Mouse (Mus musculus): ENCODE results near the gene Prr7.

Prr7 gene

DNA sequence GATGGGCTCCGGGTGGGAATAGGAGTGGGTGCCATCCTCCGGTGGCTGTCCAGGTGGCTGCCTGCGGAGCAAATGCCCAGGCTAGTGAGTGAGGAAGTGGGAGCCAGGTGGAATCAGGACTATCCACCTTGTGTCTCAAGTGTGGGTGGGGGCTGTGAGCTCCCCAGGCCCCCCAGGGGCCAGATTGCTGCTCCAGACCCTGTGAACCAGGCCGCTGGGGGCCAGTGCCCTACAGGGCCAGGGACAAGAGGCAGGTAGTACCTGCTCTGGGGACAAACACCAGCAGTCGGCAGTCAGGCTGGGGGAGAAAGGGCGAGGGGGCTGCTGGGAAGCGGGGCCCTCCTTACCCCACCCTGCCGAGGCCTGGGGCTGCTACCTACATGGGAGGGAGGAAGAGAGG, 12.2 kb downstream of the Prr7 start:
- DNase-seq (ENCODE audit: low spot score in 2 of 2) = no peak

DNA sequence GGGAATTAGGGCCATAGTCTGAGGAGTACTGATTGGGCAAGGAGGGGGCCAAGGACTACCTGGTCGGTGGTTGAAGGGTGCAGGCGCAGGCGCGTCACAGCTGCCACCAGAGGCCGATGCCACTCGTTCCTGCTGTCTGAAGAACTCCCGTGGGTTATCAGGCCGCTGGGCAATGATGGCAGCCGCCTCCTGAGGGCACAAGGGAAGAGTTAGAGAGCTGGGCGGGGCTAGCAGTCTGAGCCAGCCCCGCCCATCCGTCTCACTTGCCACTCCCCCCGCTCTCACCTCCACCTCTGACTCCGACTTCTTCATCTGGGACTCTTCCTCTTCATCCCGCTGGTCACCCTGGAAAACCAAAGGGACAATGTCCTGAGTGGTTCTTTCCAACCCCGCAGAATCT, 13.4 kb downstream of the Prr7 start:
- no peak for DNase-seq (ENCODE audit: low spot score in 2 of 2)

DNA sequence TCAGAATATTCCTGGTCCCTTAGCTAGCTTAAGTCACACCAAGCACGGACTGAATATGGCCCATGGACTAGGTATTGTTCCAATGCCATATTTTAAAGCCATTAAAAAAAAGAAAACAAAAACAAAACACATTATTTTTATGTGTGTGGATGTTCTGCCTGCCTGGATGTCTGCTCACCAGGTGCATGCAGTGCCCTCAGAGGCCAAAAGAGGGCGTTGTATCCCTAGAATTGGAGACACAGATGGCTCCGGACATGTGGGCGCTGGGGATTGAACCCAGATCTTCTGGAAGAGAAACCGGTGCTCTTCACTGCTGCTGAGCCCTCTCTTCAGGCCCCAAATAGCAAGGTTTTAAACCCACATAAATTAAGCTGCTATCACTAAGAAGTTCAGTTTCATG, 14.0 kb downstream of the Prr7 start:
- peak in 1 of 2 experiments; percentile 68 for DNase-seq (ENCODE audit: low spot score in 2 of 2)

DNA sequence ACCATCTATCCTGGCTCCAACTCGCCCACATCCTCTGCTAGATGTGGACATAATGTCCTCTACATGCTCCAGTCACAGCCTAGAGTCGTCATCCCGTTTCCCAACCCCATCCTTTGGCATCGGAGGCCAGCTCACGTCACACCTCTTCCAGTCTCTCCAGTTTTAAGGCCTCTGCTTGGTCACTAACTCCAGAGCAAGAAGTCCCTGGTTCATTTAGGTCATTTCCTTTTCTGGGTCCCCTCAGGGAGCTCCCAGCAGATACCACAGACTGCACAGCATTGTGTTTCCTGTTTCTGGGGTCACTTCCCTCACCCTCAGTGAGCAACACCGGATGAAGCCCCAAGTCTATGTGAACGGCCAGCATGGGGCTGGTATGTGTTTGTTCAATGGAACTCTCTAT, 14.9 kb downstream of the Prr7 start:
- DNase-seq (ENCODE audit: low spot score in 2 of 2) = peak in 1 of 2 experiments; percentile 23

DNA sequence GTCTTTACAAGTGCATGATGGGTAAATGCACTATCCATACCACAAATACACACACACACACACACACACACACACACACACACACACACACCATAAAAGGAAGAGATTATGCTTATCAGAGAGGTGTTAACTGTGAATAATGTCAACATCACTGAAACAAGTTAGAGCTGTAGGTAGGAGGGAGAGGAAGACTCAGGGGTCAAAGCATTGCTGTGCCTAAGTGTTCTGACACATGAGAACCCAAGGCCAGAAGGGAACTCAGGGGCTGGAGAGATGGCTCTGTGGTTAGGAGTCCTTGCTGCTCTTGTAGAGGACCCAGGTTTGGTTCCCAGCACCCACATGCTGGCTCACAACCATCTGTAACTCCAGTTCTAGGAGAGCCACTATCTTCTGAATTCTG, 15.9 kb downstream of the Prr7 start:
- no peak for DNase-seq (ENCODE audit: low spot score in 2 of 2)

DNA sequence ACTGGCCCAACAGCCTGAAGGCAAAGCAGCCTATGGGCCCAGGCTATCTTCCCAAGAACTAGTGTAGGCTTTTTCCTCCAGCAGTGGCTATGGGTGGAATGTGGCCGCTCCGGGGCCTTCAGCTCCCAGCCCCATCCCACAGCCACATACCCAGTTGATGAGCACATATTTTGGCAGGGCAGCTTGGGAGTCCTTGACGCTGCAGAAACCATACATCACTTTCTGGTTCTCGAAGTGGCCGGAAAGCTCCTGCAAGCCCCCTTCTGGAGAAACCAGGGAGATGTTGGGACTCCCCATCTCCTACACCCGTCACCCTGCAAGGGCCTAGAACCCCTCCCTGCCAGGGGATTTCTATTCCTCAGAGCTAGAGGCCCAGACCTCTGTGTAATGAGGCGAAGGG, 18.5 kb downstream of the Prr7 start:
- DNase-seq (ENCODE audit: low spot score in 2 of 2) = peak in 1 of 2 experiments; percentile 16

DNA sequence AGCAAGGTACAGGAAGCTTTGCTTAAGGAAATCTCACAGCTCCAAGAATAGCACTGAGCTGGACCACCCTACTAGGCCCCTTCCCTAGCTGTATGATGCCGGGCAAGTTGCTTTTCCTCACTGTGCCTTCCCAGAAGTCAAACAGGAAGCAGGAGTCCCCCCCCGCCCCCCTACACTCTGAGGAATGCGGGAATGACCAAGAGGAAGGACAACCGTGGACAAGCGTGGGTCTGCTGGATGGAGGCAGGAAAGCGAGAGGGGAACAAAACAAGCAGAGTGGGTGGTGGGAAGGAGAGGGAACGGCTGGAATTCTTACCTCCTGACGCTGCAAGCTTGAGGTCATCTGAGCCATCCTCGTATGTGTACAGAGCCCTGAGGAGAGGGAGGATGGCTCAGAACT, 19.0 kb downstream of the Prr7 start:
- DNase-seq (ENCODE audit: low spot score in 2 of 2) = no peak

DNA sequence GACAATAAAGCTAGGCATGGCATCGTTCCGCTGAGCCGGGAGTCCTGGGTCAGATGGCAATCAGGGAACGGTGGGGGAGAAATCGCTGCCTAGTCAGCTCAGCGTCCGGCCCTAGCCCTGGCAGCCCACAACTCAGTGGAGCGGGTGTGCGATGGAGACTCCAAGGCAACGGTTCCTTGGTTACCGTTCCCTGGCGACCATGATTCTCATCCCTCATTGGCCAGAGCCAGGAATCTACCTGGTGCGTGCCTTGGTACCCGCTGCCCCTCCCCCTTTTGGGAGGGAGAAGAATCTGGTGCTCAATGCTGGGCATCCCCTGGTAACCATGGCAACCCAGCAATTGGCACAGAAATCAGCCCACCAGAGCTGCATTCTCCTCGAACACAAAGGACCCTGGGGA, 19.5 kb downstream of the Prr7 start:
- peak; percentile 89 to 96 for DNase-seq (ENCODE audit: low spot score in 2 of 2)

DNA sequence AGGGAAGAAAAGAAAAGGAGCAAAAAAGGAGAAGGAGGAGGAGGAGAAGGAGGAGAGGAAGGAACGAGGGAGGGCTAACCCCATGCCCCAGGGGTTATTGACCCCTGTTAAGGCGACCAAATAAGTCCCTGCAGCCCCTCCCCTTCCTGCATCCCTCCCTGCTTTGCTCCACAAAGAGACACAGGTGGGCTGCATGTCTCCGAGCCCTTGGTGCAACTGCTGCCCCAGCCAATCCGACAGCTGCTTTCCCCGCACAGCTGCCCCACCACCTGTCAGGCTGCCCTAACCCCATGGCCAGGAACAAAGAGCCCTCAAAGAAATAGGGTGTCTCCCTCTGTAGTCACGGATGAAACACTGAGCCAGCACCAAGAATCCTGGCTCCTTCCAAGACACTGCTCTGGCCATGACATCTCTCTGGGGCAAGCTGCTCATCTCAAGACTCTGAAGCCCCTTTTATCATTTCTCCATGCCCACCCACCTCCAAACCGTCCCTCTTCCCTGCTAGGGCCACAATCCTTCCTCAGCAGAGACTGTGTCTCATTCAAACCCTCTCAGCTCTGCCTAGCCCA, 20.5 kb downstream of the Prr7 start:
- DNase-seq (ENCODE audit: low spot score in 2 of 2) = peak in 1 of 2 experiments; percentile 12

DNA sequence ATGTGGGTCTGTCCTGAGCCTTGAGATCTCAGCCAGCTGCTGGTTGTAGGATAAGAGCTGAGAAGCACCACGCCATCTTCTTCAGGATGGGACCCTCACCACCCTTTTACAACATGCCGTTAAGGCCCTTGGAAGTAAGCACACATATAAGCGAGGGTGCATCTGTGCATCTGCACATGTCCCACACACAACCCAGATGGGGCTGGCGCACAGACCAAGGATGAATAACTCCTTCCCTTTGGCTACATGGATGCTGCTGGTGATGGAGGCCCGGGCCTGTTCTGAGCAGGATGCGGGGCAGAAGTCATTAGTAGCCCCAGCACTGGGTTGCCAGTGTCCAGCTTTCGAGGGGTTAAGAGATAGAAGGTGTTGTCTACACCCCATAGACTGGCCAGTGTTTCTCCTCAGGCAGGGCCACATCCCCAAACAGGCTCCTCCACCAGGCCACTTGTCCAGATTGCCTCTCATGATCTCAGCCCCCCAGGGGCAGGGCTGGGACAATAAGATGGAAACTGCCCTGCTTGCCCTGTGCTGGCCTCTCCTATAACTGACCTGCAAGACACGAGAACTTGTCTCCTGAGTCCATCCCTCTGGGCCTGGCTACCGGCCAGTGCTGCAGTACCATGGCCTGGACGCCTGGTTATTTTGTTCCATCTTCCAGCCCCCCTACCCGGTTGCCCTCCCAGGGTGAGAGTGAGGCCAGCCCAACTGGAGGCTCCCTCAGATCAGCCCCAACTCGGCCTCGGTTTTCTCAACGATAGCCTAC, 22.1 kb downstream of the Prr7 start:
- peak in 1 of 2 experiments; percentile 36 for DNase-seq (ENCODE audit: low spot score in 2 of 2)

DNA sequence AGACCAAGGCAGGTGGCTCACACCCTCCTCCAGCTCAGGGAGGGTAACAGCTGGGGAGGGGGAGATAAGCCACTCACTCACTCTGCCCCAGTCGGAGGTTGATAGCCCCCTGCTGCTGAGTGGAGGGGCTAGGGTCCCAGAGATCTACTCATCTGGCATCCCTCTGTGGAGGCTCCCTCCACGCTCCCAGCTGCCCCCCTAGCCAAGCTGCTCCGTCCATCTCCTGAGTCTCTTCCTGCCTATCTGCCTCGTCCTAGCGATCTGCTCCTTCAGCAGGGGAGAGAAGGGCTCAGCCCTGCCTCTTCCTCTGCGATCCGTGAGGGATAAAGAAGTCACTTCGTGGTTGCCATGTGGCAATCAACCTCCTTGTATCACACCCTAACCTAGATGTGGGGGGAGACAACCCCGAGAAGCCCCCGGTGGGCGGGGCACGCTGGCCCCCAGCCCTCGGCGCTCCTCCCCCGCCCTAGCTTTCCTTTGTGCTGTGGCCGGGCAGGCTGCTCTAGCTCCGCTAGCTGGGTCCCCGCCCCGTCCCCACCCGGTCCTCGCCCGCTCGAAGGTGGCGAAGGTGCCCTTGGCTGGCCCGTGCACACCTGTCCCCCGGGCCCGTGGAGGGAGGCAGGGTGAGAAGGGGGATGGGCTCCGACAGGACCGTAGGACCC, 23.0 kb downstream of the Prr7 start:
- DNase-seq (ENCODE audit: low spot score in 2 of 2) = peak in 1 of 2 experiments; percentile 45

DNA sequence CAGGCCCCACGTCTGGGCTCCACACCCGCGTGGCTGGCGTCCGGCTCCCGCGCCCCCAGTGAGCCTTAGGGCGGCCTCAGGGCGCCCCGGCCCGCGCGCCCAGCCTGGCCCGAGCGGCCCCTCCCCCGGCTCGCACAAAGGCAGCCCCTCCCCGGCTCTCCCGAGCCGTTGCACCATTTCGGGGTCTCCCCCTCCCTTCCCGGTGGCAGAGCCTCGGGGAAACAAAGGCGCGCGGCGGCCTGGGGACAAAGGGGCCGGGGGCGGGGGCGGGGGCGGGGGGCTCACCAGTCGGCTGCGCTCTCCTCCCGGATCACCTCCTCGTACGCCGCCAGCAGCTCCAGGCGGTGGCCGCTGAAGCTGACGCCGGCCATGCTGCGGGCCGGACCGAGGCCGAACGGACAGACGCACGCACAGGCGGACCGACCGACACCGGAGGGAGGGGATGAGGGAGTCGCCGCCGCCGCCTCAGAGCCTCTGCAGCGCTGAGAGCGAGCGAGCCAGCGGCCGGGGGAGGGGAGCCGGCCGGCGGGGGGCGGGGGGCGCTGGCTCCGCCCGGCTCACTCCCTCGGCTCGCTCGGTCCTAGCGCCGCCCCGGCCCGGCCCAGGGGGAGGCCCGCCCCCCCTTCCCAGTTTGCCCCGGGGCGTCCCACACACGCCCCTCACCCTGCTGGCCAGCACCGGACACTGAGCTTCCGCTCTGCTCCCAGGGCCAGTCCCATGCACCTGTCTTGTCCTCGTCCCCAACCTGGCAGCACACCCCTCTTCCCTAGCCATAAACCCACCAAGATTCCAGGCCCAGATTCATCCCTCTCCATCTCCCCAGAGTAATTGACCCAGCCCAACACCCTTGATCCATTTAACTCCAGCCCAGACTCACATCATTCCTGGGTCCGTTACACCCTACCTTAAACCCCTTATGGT, 23.8 kb downstream of the Prr7 start, which contains the start of gene Dbn1:
TSS of gene Dbn1 (minus strand) at position 534 of the 921 bp plus-strand sequence.
- peak in 1 of 2 experiments; percentile 50 for DNase-seq (ENCODE audit: low spot score in 2 of 2)

DNA sequence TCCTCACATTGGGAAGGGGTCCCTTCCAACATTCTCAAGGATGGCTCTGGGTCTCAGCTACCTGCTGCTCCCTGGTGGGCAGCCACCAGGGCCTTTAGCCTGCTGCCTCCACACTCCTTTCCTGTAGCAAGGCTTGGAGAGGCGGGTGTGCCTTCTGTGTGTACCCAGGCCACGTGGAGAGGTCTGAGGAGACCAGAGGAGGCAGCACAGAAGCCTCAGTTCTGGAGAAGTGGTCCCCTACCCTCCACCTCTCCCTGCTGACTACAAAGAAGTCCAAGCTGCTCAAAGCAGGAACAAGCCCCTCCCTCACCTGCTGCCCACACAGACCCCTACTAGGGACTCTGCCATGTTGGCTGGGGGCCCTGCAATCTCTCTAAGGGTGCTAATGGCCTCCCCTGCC, 30.2 kb downstream of the Prr7 start:
- no peak for DNase-seq (ENCODE audit: low spot score in 2 of 2)

DNA sequence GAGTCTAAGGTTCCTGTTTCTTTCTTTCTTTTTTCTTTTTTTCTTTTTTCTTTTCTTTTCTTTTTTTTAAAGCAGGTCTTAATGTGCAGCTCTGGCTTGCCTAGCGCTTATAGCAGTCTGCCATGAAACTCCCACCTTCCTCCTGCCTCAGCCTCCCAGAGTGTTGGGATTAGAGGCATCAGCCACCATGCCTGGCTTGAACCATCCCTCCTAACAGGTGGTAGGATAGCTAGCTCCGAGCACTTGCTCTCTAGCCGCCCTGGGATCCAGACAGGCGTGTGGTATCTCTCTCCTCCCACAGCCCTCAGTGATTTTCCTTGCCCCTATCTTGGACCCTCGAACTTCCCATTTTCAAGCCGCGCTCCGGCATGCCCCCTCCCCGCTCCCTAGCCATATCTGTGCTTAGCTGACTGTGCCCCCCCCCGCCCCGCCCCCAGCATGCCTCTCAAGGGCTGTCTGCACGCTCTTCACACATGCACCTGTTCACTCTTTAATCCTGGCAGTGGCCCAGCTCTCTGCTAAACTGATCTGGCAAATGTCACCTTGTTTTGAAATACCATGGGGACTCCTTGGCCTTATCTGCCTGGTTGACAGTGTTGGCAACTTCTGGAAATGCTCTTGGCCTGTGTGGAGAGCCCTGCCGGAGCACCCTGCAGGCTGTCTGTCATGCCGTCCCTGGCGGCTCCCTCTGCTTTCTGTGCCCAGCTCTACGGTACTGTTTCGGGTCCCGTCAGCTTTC, 31.0 kb downstream of the Prr7 start:
- DNase-seq (ENCODE audit: low spot score in 2 of 2) = peak in 1 of 2 experiments; percentile 36

DNA sequence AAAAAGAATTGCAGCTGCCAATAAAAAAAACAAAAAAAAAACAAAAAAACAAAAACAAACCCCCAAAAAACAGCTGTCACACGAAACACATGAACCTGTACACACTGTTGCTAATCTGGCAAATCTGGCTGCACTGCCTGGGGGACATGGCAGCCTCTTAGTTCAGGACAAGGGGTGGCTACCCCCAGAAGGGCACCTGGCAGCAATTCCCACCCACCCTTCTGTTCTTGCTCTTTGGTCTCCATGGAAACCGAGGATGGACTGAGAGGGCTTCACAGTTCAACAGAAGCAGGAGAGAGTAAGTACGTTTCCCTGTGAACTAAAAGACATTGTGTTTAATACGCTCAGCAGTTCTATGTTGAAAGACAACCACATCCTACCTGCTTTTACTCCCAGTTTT, 31.6 kb downstream of the Prr7 start:
- DNase-seq (ENCODE audit: low spot score in 2 of 2) = no peak

DNA sequence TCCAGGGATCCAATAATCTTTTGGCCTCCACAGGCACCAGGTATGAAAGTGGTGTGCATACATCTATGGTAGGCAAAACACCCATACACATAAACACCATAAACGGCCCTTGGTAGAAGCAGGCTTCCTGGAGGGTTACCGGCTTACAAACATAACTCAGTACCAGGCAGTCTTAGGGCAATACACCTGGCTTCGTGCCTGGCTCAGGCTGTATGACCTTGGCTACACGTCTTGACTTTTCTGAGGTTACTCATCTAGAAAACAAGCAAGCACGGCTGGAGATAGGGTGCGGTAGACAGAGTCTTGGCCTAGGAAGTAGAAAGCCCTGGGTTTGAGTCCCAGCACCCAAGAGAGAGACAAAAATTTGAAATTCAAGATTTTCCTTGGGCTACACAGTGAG, 32.6 kb downstream of the Prr7 start:
- DNase-seq (ENCODE audit: low spot score in 2 of 2) = no peak

DNA sequence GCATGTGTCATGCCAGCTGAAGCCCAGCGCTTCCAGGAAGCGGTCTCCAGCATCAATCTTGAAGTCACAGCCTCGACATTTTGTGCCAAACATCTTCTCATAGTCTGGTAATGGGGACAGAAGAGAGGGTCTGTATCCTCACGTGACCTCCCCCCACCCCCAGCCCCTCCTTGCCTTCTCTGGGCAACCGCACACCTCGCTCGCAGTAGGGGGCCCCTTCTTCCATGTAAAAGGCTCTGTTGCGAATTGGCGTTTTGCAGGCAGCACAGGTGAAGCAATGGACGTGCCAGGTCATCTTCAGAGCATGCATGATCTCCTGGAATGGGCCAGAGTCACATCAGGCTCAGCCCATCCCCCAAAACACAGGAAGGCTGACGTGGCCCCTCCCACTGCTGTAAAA, 34.8 kb downstream of the Prr7 start:
- no peak for DNase-seq (ENCODE audit: low spot score in 2 of 2)

DNA sequence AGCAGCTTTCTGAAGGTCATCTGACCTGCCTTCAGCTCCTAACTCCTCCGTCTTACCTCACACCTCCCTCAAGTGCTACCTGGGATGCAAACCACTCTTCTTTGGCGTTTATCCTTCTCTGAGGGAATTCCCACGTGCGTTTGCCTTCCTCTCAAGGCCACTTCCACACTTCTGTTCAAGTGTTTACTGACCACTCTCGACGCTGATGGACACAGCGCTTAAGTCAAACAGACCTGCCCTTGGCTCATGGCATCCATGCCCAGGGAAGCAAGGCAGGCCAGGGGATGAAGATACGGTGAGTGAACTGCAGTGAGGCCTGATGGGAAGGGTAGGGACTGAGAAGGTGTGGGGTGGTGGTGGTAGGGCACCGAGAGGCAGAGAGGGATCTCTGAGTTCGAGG, 36.5 kb downstream of the Prr7 start:
- DNase-seq (ENCODE audit: low spot score in 2 of 2) = no peak

DNA sequence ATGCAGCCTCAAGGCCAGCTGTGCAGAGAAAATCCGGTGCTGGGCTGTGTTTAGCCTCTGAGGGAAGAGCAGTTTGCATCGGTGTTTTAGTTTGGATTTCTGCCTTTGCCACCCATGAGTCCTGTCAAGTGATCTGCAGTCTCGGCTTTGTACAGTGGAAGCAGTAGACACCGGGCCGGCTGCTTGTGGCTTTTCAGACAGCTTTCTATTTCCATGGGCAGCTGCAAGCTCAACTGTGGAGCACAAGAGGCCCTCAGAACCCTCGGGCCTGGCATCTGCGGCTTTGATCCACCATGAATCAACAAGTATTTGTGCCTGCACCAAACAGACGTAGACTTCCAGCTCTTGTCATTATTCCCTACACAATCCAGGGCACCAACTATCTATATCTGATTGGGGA, 38.3 kb downstream of the Prr7 start:
- DNase-seq (ENCODE audit: low spot score in 2 of 2) = peak in 1 of 2 experiments; percentile 16

DNA sequence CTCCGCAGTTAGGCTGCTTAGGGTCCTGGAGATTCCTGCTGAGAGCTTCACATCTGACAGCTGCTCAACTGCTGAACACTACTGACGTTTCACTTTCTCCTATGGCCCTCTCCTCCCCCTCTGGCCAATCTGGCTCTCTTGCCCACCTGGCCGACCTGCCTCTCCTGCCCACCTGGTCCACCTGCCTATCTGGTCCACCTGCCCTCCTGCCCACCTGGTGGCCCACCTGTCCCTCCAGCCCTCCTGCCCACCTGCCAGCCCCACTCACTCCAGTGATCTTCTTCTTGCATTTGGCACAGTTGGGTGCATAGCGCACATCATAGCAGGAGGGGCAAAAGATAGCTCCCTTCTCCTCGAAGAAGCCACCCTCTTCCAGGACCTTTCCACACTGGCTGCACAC, 40.3 kb downstream of the Prr7 start:
- no peak for DNase-seq (ENCODE audit: low spot score in 2 of 2)

DNA sequence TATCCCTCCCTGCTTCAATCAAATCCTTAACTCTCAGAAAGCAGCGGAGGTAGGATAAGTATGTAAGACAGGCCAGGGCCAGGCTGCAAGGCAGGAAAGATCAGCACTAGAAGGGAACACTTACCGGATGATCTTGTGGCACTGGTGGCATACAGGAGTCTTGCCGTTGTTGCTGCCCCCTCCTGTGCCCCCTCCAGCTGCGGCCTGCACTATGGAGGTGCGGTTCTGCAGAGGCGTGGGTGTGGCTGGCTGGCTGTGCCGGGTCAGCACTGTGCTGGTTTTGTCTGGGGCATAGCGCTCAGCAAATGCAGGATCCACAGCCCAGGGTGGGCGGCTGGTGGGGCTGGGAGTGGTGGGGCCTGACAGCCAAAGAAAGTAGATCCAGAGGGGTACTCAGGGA, 41.7 kb downstream of the Prr7 start:
- DNase-seq (ENCODE audit: low spot score in 2 of 2) = no peak
